22 mouse cellular contexts compared by ENCODE assay signal in genomic region chr7:119898247-119898856, GRCm38 (mm10). TPM values are rescaled to one million over a fixed set of nuclear protein-coding genes. Genes with fewer than 3 reads are reported as not detected.
DNase-seq lines count a peak whose midpoint lies in the region; ATAC-seq and TF ChIP-seq lines count a peak whose summit lies in the region.
"Had no signal": no experiment of that assay in that cellular context is flagged by ENCODE, and none has a peak within 500 bp of the region (broad histone marks: within the 10 kb centered on the region; RNA-seq: fewer than 3 reads in every experiment).

No protein-coding gene starts in this region.

- no peak overlapping the region for H3K4me3 ChIP-seq in gastrocnemius, adult 2 months
- H3K4me3 ChIP-seq in left cerebral cortex, adult 2 months, result no peak overlapping the region
- H3K4me3 ChIP-seq in forebrain, embryonic 15.5 days, result no peak overlapping the region
- H3K4me3 ChIP-seq: embryonic facial prominence, embryonic 12.5 days; hindbrain, embryonic 12.5 days had no signal

- H3K4me2 ChIP-seq in forebrain, embryonic 15.5 days (replicated peaks), result no peak overlapping the region
- H3K4me2 ChIP-seq: embryonic facial prominence, embryonic 12.5 days; hindbrain, embryonic 12.5 days had no signal

- 67% methylated on average over 1 of the region's 1 CpGs for WGBS in forebrain, embryonic 15.5 days

- no peaks in the 10 kb centered on the region for H3K9me3 ChIP-seq in forebrain, embryonic 15.5 days
- H3K9me3 ChIP-seq: embryonic facial prominence, embryonic 12.5 days; hindbrain, embryonic 12.5 days had no signal

- intact Hi-C loops in gastrocnemius, adult 2 months (cut with DNase I), result loop anchor here (5.0 kb wide), 1 partner anchor 36 kb away; no protein-coding TSS in a partner anchor
- intact Hi-C loops in gastrocnemius, postnatal 36 days (cut with DNase I), result loop anchor here (10.0 kb wide), 1 partner anchor 936 kb away; no protein-coding TSS in a partner anchor
- intact Hi-C loops in left cerebral cortex, adult 2 months (cut with DNase I), result loop anchor here (5.0 kb wide), 2 partner anchors 176 to 204 kb away; partner anchors contain the start of genes Thumpd1 and Tmem159

- H3K9ac ChIP-seq in forebrain, embryonic 15.5 days (replicated peaks), result no peak overlapping the region
- H3K9ac ChIP-seq: embryonic facial prominence, embryonic 12.5 days; hindbrain, embryonic 12.5 days had no signal

- no peak for TF ChIP-seq CTCF in gastrocnemius, adult 2 months (IDR thresholded peaks at IDR 0.05)
- no peak for TF ChIP-seq CTCF in left cerebral cortex, adult 2 months (IDR thresholded peaks at IDR 0.05)

- H3K27me3 ChIP-seq in forebrain, embryonic 15.5 days, result no peaks in the 10 kb centered on the region
- H3K27me3 ChIP-seq: embryonic facial prominence, embryonic 12.5 days; hindbrain, embryonic 12.5 days; Patski had no signal

- peaks cover 27% of the 10 kb centered on the region for H3K4me1 ChIP-seq in forebrain, embryonic 15.5 days

- no peak for ATAC-seq in megakaryocyte-erythroid progenitor cell, adult 5-6 weeks (replicated peaks; ENCODE audit: low FRiP score, low TSS enrichment, poor library complexity, severe bottlenecking)
- ATAC-seq in forebrain, embryonic 15.5 days (replicated peaks), result no peak
- ATAC-seq: forebrain, embryonic 16.5 days; hindbrain, embryonic 16.5 days; inflammation-experienced regulatory T-cells, adult 6 months; intestine, postnatal 0 days; Patski had no signal

- no peaks in the 10 kb centered on the region for H3K36me3 ChIP-seq in forebrain, embryonic 15.5 days
- H3K36me3 ChIP-seq: embryonic facial prominence, embryonic 12.5 days; hindbrain, embryonic 12.5 days had no signal

- no peak for DNase-seq in gastrocnemius, adult 2 months
- DNase-seq in gastrocnemius, postnatal 36 days, result no peak
- no peak for DNase-seq in left cerebral cortex, adult 2 months (ENCODE audit: extremely low spot score in 1 of 2, low spot score in 2 of 2)
- no peak for DNase-seq in left cerebral cortex, adult 9 months (ENCODE audit: low spot score in 2 of 2)
- DNase-seq in R1 (ENCODE audit: low read depth, low spot score), result peak; percentile 93
- DNase-seq in right cerebral cortex, adult 2 months (ENCODE audit: low spot score in 2 of 2), result no peak
- DNase-seq: adrenal gland, adult 8-10 months; adrenal gland, postnatal 36 days; cerebellum, adult 11 months; cerebellum, adult 8-10 months; cerebellum, postnatal 14 days; heart, postnatal 10 days; heart, postnatal 4 days had no signal

- peak overlapping the region; percentile 100 for H3K27ac ChIP-seq in gastrocnemius, adult 2 months
- H3K27ac ChIP-seq in left cerebral cortex, adult 2 months, result peak overlapping the region; percentile 61; the same call in 1 of the 2 replicates
- H3K27ac ChIP-seq in forebrain, embryonic 15.5 days (replicated peaks), result no peak overlapping the region
- H3K27ac ChIP-seq: embryonic facial prominence, embryonic 12.5 days; hindbrain, embryonic 12.5 days had no signal

RNA-seq across cellular contexts. Expression of gene Dcun1d3, which starts 2.3 kb away (rescaled TPM):
- 10 to 100 TPM; 16.8 to 25.3 TPM for total RNA-seq in gastrocnemius, adult 2 months (2021)
- 10 to 100 TPM; 12.3 to 16.2 TPM for total RNA-seq in gastrocnemius, postnatal 36 days (2021)
- 10 to 100 TPM; 33.4 to 35.4 TPM for total RNA-seq in left cerebral cortex, adult 2 months (2021)
- total RNA-seq in megakaryocyte-erythroid progenitor cell, adult 5-6 weeks (2014; fragmentation: Nextera tagmentation), result 0.94 and 2.5 TPM in 2 replicates
- total RNA-seq in megakaryocyte-erythroid progenitor cell, adult 5-6 weeks (2017), result 2.2 and 4.7 TPM in 2 replicates
- 18.2 and 20.4 TPM in 2 replicates for polyA plus RNA-seq in forebrain, embryonic 15.5 days (2015; fragmentation: Nextera tagmentation; extraction: Ambion mirVana)

RNA-seq across cellular contexts. Expression of gene Lyrm1, which starts 2.7 kb away (rescaled TPM):
- 10 to 100 TPM; 11.8 to 12.8 TPM for total RNA-seq in gastrocnemius, adult 2 months (2021)
- total RNA-seq in gastrocnemius, postnatal 36 days (2021), result 10 to 100 TPM in 1 of 2 experiments, 1 to 10 TPM in 1; 8.6 to 12.2 TPM
- 10 to 100 TPM; 13.2 to 14.4 TPM for total RNA-seq in left cerebral cortex, adult 2 months (2021)
- total RNA-seq in megakaryocyte-erythroid progenitor cell, adult 5-6 weeks (2014; fragmentation: Nextera tagmentation), result 3.0 and 5.2 TPM in 2 replicates
- total RNA-seq in megakaryocyte-erythroid progenitor cell, adult 5-6 weeks (2017), result 1.8 TPM in 1 of 2 replicates, not detected in the other
- polyA plus RNA-seq in forebrain, embryonic 15.5 days (2015; fragmentation: Nextera tagmentation; extraction: Ambion mirVana), result 14.7 and 16.9 TPM in 2 replicates
